Comparison of ENCODE assay signal across 30 mouse cellular contexts in genomic region chr17:78364555-78365302, GRCm38 (mm10). TPM values are rescaled to one million over a fixed set of nuclear protein-coding genes. Genes with fewer than 3 reads are reported as not detected.
A peak's percentile ranks its signal among the peaks of the same experiment; 100 is the strongest.
DNase-seq lines count a peak whose midpoint lies in the region; ATAC-seq and TF ChIP-seq lines count a peak whose summit lies in the region.
"Had no signal": no experiment of that assay in that cellular context is flagged by ENCODE, and none has a peak within 500 bp of the region (broad histone marks: within the 10 kb centered on the region; RNA-seq: fewer than 3 reads in every experiment).

No protein-coding gene starts in this region.

- H3K4me1 ChIP-seq in kidney, embryonic 16.5 days (ENCODE audit: insufficient read depth, low read length) = peaks cover 14% of the 10 kb centered on the region
- peaks cover 12% of the 10 kb centered on the region for H3K4me1 ChIP-seq in lung, adult 2 months (ENCODE audit: control insufficient read depth, insufficient read depth, low read length)
- peaks cover 15 to 42% of the 10 kb centered on the region in 2 experiments for H3K4me1 ChIP-seq in CH12.LX (ENCODE audit: control insufficient read depth in 1 of 2, insufficient read depth in 2 of 2)
- H3K4me1 ChIP-seq: forebrain, embryonic 12.5 days; hindbrain, embryonic 15.5 days; midbrain, embryonic 15.5 days had no signal

- no peak; the same call in 1 of the 2 replicates for TF ChIP-seq RAD21 in CH12.LX (IDR thresholded peaks at IDR 0.05; ENCODE audit: low read depth, low read length)

- H3K9ac ChIP-seq in kidney, embryonic 16.5 days (replicated peaks; ENCODE audit: low read length) = no peak overlapping the region
- no peak overlapping the region for H3K9ac ChIP-seq in CH12.LX (ENCODE audit: insufficient read depth, low read depth)
- H3K9ac ChIP-seq: forebrain, embryonic 12.5 days; heart, embryonic 12.5 days; hindbrain, embryonic 15.5 days; limb, embryonic 12.5 days; liver, embryonic 13.5 days; lung, embryonic 15.5 days; midbrain, embryonic 15.5 days had no signal

- H3K36me3 ChIP-seq in kidney, embryonic 16.5 days (ENCODE audit: insufficient read depth, low read length) = peaks cover 13% of the 10 kb centered on the region
- H3K36me3 ChIP-seq in CH12.LX (replicated peaks in 1 of 2; ENCODE audit: control insufficient read depth in 1 of 2, insufficient read depth in 1 of 2, low read length in 1 of 2) = peaks cover 47 to 72% of the 10 kb centered on the region in 2 experiments
- H3K36me3 ChIP-seq: liver, embryonic 13.5 days had no signal

- ATAC-seq in kidney, embryonic 16.5 days (ENCODE audit: low FRiP score, low TSS enrichment) = peak; percentile 64
- ATAC-seq: CD4-positive, CD25-positive, alpha-beta regulatory T cell, adult 4 months; inflammation-experienced regulatory T-cells, adult 6 months; midbrain, embryonic 15.5 days had no signal

- DNase-seq in heart, adult 11 months = peak; percentile 89
- no peak for DNase-seq in heart, postnatal 10 days
- no peak for DNase-seq in kidney, adult 9 months
- no peak for DNase-seq in lung, adult 2 months
- DNase-seq in lung, postnatal 25 days (ENCODE audit: low spot score) = no peak
- no peak for DNase-seq in CH12.LX (ENCODE audit: extremely low read depth)
- DNase-seq in adrenal gland, adult 2 months = no peak
- DNase-seq: adrenal gland, postnatal 36 days; cerebellum, adult 2 months; cerebellum, postnatal 14 days; gastrocnemius, postnatal 14 days; heart, adult 18-20 months; kidney, adult 18-20 months; liver, embryonic 13.5 days; right cerebral cortex, postnatal 25 days; thymus, adult 2 months; thymus, postnatal 36 days had no signal

- H3K27me3 ChIP-seq in kidney, embryonic 16.5 days (ENCODE audit: insufficient read depth, low read length) = no peaks in the 10 kb centered on the region
- no peaks in the 10 kb centered on the region for H3K27me3 ChIP-seq in CH12.LX (replicated peaks)
- H3K27me3 ChIP-seq: heart, embryonic 12.5 days; hindbrain, embryonic 15.5 days; limb, embryonic 12.5 days; liver, embryonic 13.5 days; lung, embryonic 15.5 days; midbrain, embryonic 15.5 days had no signal

- H3K79me2 ChIP-seq in CH12.LX (replicated peaks; ENCODE audit: control insufficient read depth, extremely low read depth, insufficient read depth, poor library complexity, severe bottlenecking) = no peaks in the 10 kb centered on the region

- no peak for TF ChIP-seq EP300 in CH12.LX (IDR thresholded peaks at IDR 0.05; ENCODE audit: low read length)

- TF ChIP-seq POLR2A in lung, adult 2 months (IDR thresholded peaks at IDR 0.05; ENCODE audit: borderline replicate concordance, extremely low read depth, low read depth, low read length) = no peak
- no peak for TF ChIP-seq POLR2A in CH12.LX (IDR thresholded peaks at IDR 0.05; ENCODE audit: low read depth, low read length)

- no peak overlapping the region for H3K27ac ChIP-seq in kidney, embryonic 16.5 days (ENCODE audit: low read length)
- H3K27ac ChIP-seq in CH12.LX (ENCODE audit: insufficient read depth, low read depth) = no peak overlapping the region
- H3K27ac ChIP-seq: forebrain, embryonic 12.5 days; hindbrain, embryonic 10.5 days; hindbrain, embryonic 15.5 days; layer of hippocampus, adult 2 months; left cerebral cortex, adult 2 months; limb, embryonic 12.5 days; liver, embryonic 13.5 days; lung, embryonic 15.5 days; midbrain, embryonic 15.5 days had no signal

- TF ChIP-seq CTCF in lung, adult 2 months (IDR thresholded peaks at IDR 0.05; ENCODE audit: insufficient read depth, low read length) = peak; percentile 53; the same call in 1 of the 2 replicates
- TF ChIP-seq CTCF in CH12.LX (conservative IDR thresholded peaks at IDR 0.05 in 1 of 2, IDR thresholded peaks at IDR 0.05 in 1 of 2; ENCODE audit: low read depth in 2 of 2, low read length in 2 of 2) = no peak

- in situ Hi-C loops in CH12.LX (cut with MboI; ENCODE audit: low pct_ligation_motif_present, low pct_unique_long_range_greater_than_20kb, low sequenced_read_pairs) = loop anchor here (5.0 kb wide), 1 partner anchor 167 kb away; no protein-coding TSS in a partner anchor

- H3K4me3 ChIP-seq in kidney, embryonic 16.5 days (ENCODE audit: low read length) = no peak overlapping the region
- no peak overlapping the region for H3K4me3 ChIP-seq in lung, adult 2 months (replicated peaks; ENCODE audit: extremely low read depth, low read depth, low read length)
- no peak overlapping the region for H3K4me3 ChIP-seq in CH12.LX (replicated peaks in 1 of 3; ENCODE audit: low read depth in 2 of 3, low read length in 2 of 3, poor library complexity in 1 of 3)
- H3K4me3 ChIP-seq: erythroblast, embryonic 14.5 days; forebrain, embryonic 12.5 days; heart, embryonic 12.5 days; hindbrain, embryonic 10.5 days; hindbrain, embryonic 15.5 days; layer of hippocampus, adult 2 months; left cerebral cortex, adult 2 months; limb, embryonic 12.5 days; liver, embryonic 13.5 days; lung, embryonic 15.5 days; midbrain, embryonic 15.5 days had no signal

- no peaks in the 10 kb centered on the region for H3K9me3 ChIP-seq in kidney, embryonic 16.5 days (ENCODE audit: low read length)
- H3K9me3 ChIP-seq in CH12.LX (replicated peaks; ENCODE audit: low read length) = no peaks in the 10 kb centered on the region
- H3K9me3 ChIP-seq: forebrain, embryonic 12.5 days; heart, embryonic 12.5 days; hindbrain, embryonic 10.5 days; hindbrain, embryonic 15.5 days; limb, embryonic 12.5 days; liver, embryonic 13.5 days; lung, embryonic 15.5 days; midbrain, embryonic 15.5 days had no signal

- 56% methylated on average over 23 of the region's 23 CpGs for WGBS in kidney, embryonic 16.5 days
- WGBS in lung, adult 2 months = 81% methylated on average over 23 of the region's 23 CpGs

- intact Hi-C loops in heart, postnatal 10 days (cut with DNase I) = loop anchor here (5.0 to 10.0 kb wide), 3 partner anchors 117 to 240 kb away; partner anchors contain the start of gene Crim1

- dilution Hi-C loops in CH12.LX (cut with MboI; ENCODE audit: extremely low pct_ligation_motif_present, extremely low pct_unique_long_range_greater_than_20kb, low sequenced_read_pairs) = no loop called here

- H3K4me2 ChIP-seq in kidney, embryonic 16.5 days (replicated peaks; ENCODE audit: low read depth, low read length) = no peak overlapping the region
- no peak overlapping the region for H3K4me2 ChIP-seq in CH12.LX (ENCODE audit: insufficient read depth, low read depth, poor library complexity, severe bottlenecking)
- H3K4me2 ChIP-seq: forebrain, embryonic 12.5 days; heart, embryonic 12.5 days; hindbrain, embryonic 15.5 days; limb, embryonic 12.5 days; liver, embryonic 13.5 days; lung, embryonic 15.5 days; midbrain, embryonic 15.5 days had no signal

TF ChIP-seq in CH12.LX, 34 proteins besides CTCF, POLR2A, EP300 and RAD21:
- peak; percentile 53 for TF ChIP-seq BHLHE40 (IDR thresholded peaks at IDR 0.05; ENCODE audit: low read depth, low read length)
- TF ChIP-seq UBTF (IDR thresholded peaks at IDR 0.05; ENCODE audit: low read depth, low read length) = no peak

RNA-seq across cellular contexts. Expression of gene Fez2, which starts 53.2 kb away (rescaled TPM):
- 10 to 100 TPM; 80.8 to 85.0 TPM for total RNA-seq in heart, postnatal 10 days (2021)
- polyA plus RNA-seq in kidney, embryonic 16.5 days (2015; fragmentation: Nextera tagmentation; extraction: Ambion mirVana) = 42.8 TPM in 2 replicates
- polyA plus RNA-seq in lung, adult 2 months (2012; rRNA removed) = 29.5 and 40.0 TPM in 2 replicates
- total RNA-seq in CH12.LX (2012; rRNA removed) = 12.8 and 14.2 TPM in 2 replicates
- total RNA-seq in CH12.LX (2014; rRNA removed) = 13.5 and 14.8 TPM in 2 replicates
- polyA plus RNA-seq in CH12.LX (2012; ENCODE audit: insufficient read length, low read depth) = 17.6 and 18.7 TPM in 2 replicates
- total RNA-seq in adrenal gland, adult 2 months (2021) = 10 to 100 TPM; 59.1 to 70.7 TPM
- polyA plus RNA-seq in adrenal gland, adult 2 months (2012; rRNA removed) = 31.5 and 38.3 TPM in 2 replicates
